Mouse (Mus musculus) E14TG2a.4 (cell line): ENCODE measurements at regions not wholly inside any gene's neighbourhood (a gene's known extent, or its start where the extent isn't known, plus 50 kb on each side); places are given as distances from the start of the nearest gene placed in this dataset.

Experiments used
- CTCF ChIP-seq: conservative IDR thresholded peaks from 2 replicates; pipeline ENCODE4 v1.5.1; 2014; ENCODE audit warnings: low read length
- POU5F1 ChIP-seq: IDR thresholded peaks from 2 replicates; pipeline ENCODE4 v1.6.1; 2014; ENCODE audit warnings: low read length, borderline replicate concordance

GRCm38 (mm10) chr17:94834446-94835117, 84.8 kb upstream of the Mettl4 start:
- TF ChIP-seq CTCF = no peak
- no peak for TF ChIP-seq POU5F1
